Mouse (Mus musculus): ENCODE data around the gene Gm14569. TPM values are rescaled to one million over a fixed set of nuclear protein-coding genes. Genes with fewer than 3 reads are reported as not detected.
A peak's percentile ranks its signal among the peaks of the same experiment; 100 is the strongest.

The Gm14569 gene
- total and polyA plus RNA-seq, 3 experiments, result not detected

DNA sequence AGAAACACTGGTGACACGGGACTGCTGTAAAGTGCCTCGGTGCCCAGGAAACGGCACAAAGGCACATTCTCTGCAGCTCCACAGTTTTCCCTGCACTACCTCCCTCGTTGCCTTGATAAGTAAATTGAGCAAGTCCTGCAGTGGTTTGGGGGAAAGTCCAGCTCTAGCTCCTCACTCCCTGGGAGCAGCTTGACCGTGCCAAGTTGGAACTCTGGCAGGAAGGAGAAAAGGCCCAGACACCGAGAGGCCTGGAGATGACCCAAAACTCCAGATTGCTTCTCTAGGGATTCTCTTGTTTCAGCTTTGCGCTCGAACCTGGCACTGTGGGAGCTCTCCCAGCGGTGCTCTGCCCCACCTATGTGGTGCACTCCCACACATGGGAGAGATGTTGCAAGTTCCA lies 21.6 kb upstream of the Gm14569 start:
- WGBS, result 43% methylated on average over 9 of the region's 9 CpGs
- Histone ChIP-seq H3K36me3 (ENCODE audit: control insufficient read depth, insufficient read depth, low read length) (no peaks in the 10 kb centered on the region), H3K27ac (no peak overlapping the region), H3K9ac (ENCODE audit: low read depth, low read length) (no peak overlapping the region), H3K4me3 (no peak overlapping the region), H3K4me1 (ENCODE audit: control insufficient read depth, insufficient read depth, low read length) (no peaks in the 10 kb centered on the region), H3K27me3 (ENCODE audit: control insufficient read depth, insufficient read depth, low read length) (no peaks in the 10 kb centered on the region), H3K79me2 (replicated peaks; ENCODE audit: control insufficient read depth, insufficient read depth, low read length) (no peaks in the 10 kb centered on the region)
- peak in 1 of 2 experiments; percentile 12 for DNase-seq
- intact Hi-C loops (cut with DNase I), result no loop called here
- TF ChIP-seq EP300 (IDR thresholded peaks at IDR 0.05; ENCODE audit: insufficient read depth, low read depth, low read length), result no peak

- Histone ChIP-seq H3K27ac (no peak overlapping the region), H3K4me1 (ENCODE audit: control insufficient read depth, insufficient read depth, low read length) (no peaks in the 10 kb centered on the region), H3K36me3 (ENCODE audit: control insufficient read depth, insufficient read depth, low read length) (no peaks in the 10 kb centered on the region), H3K27me3 (ENCODE audit: control insufficient read depth, insufficient read depth, low read length) (no peaks in the 10 kb centered on the region), H3K79me2 (replicated peaks; ENCODE audit: control insufficient read depth, insufficient read depth, low read length) (no peaks in the 10 kb centered on the region), H3K9ac (ENCODE audit: low read depth, low read length) (no peak overlapping the region), H3K4me3 (no peak overlapping the region)
- 40% methylated on average over 6 of the region's 6 CpGs for WGBS
- no peak for DNase-seq
- TF ChIP-seq CTCF (IDR thresholded peaks at IDR 0.05) (peak; percentile 79), EP300 (IDR thresholded peaks at IDR 0.05; ENCODE audit: insufficient read depth, low read depth, low read length) (no peak)
- intact Hi-C loops (cut with DNase I), result loop anchor here (2.0 kb wide), 1 partner anchor 54 kb away; no protein-coding TSS in a partner anchor
These were observed 15.2 kb upstream of the Gm14569 start for GRCm38 (mm10) chrX:36506863-36507262.

DNA sequence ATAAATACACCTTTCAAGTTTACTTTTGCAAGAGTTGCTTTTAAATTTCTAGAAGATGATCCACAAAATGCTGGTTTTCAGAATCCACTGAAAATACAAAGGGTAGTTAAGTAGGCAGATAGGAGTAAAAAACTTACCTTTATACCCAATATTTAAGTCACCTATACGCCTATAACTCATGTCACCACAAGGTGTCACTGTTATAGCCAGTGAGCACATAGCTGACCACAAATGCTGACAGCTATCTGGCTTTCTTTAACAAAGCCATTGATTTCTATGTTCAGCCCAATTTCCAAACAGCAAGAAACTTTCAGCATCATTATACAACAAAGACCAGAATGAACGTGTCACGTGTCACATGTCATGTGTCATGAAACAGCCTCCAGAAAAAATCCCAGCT lies 2.1 kb downstream of the Gm14569 start:
- Histone ChIP-seq H3K4me3 (no peak overlapping the region), H3K79me2 (replicated peaks; ENCODE audit: control insufficient read depth, insufficient read depth, low read length) (no peaks in the 10 kb centered on the region), H3K4me1 (ENCODE audit: control insufficient read depth, insufficient read depth, low read length) (no peaks in the 10 kb centered on the region), H3K9ac (ENCODE audit: low read depth, low read length) (no peak overlapping the region), H3K27me3 (ENCODE audit: control insufficient read depth, insufficient read depth, low read length) (no peaks in the 10 kb centered on the region), H3K27ac (no peak overlapping the region), H3K36me3 (ENCODE audit: control insufficient read depth, insufficient read depth, low read length) (no peaks in the 10 kb centered on the region)
- TF ChIP-seq CTCF (IDR thresholded peaks at IDR 0.05) (peak; percentile 77), POLR2A (IDR thresholded peaks at IDR 0.05; ENCODE audit: insufficient read depth, low read depth, low read length) (no peak)
- 15% methylated on average over 3 of the region's 3 CpGs for WGBS
- intact Hi-C loops (cut with DNase I), result no loop called here
- no peak for DNase-seq

GRCm38 (mm10) chrX:36487996-36488395 lies 3.6 kb downstream of the Gm14569 start:
- Histone ChIP-seq H3K4me3 (no peak overlapping the region), H3K36me3 (ENCODE audit: control insufficient read depth, insufficient read depth, low read length) (no peaks in the 10 kb centered on the region), H3K27ac (no peak overlapping the region), H3K27me3 (ENCODE audit: control insufficient read depth, insufficient read depth, low read length) (no peaks in the 10 kb centered on the region), H3K9ac (ENCODE audit: low read depth, low read length) (no peak overlapping the region), H3K4me1 (ENCODE audit: control insufficient read depth, insufficient read depth, low read length) (no peaks in the 10 kb centered on the region), H3K79me2 (replicated peaks; ENCODE audit: control insufficient read depth, insufficient read depth, low read length) (no peaks in the 10 kb centered on the region)
- TF ChIP-seq CTCF (IDR thresholded peaks at IDR 0.05), result peak; percentile 80
- TF ChIP-seq POLR2A (IDR thresholded peaks at IDR 0.05; ENCODE audit: insufficient read depth, low read depth, low read length), result no peak
- TF ChIP-seq EP300 (IDR thresholded peaks at IDR 0.05; ENCODE audit: insufficient read depth, low read depth, low read length), result no peak
- DNase-seq, result no peak
- WGBS, result 40% methylated on average over 7 of the region's 7 CpGs
- intact Hi-C loops (cut with DNase I), result no loop called here

DNA sequence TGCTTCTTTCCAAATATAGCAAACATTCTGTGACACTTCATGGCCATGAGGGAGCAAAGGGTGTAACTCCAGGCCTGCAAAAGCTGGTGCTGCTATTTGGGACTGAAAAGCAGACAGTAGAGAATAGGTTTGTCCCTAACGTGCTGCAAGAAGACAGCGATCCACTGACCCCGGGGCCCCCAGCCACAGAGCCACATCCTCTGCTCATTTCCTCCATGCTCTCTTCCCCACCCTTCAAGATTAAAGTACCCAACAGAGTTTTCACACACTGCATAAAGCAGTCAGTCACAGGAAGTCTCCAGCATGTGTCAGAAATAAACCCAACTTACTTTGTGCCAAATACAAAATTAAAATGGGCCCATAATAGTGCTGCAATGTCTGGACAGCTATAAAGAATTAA lies 16.8 kb downstream of the Gm14569 start:
- 56% methylated on average over 3 of the region's 3 CpGs for whole genome bisulfite sequencing
- intact Hi-C loops (cut with DNase I), result no loop called here
- TF ChIP-seq EP300 (IDR thresholded peaks at IDR 0.05; ENCODE audit: insufficient read depth, low read depth, low read length), result no peak
- no peak for TF ChIP-seq POLR2A (IDR thresholded peaks at IDR 0.05; ENCODE audit: insufficient read depth, low read depth, low read length)
- TF ChIP-seq CTCF (IDR thresholded peaks at IDR 0.05), result no peak
- Histone ChIP-seq H3K4me3 (no peak overlapping the region), H3K27me3 (ENCODE audit: control insufficient read depth, insufficient read depth, low read length) (no peaks in the 10 kb centered on the region), H3K4me1 (ENCODE audit: control insufficient read depth, insufficient read depth, low read length) (no peaks in the 10 kb centered on the region), H3K9ac (ENCODE audit: low read depth, low read length) (no peak overlapping the region), H3K27ac (no peak overlapping the region), H3K36me3 (ENCODE audit: control insufficient read depth, insufficient read depth, low read length) (no peaks in the 10 kb centered on the region), H3K79me2 (replicated peaks; ENCODE audit: control insufficient read depth, insufficient read depth, low read length) (no peaks in the 10 kb centered on the region)
- no peak for DNase-seq

GRCm38 (mm10) chrX:36474103-36474751 lies 17.4 kb downstream of the Gm14569 start:
- Histone ChIP-seq H3K27ac (no peak overlapping the region), H3K27me3 (ENCODE audit: control insufficient read depth, insufficient read depth, low read length) (no peaks in the 10 kb centered on the region), H3K4me1 (ENCODE audit: control insufficient read depth, insufficient read depth, low read length) (no peaks in the 10 kb centered on the region), H3K4me3 (no peak overlapping the region), H3K9ac (ENCODE audit: low read depth, low read length) (no peak overlapping the region), H3K36me3 (ENCODE audit: control insufficient read depth, insufficient read depth, low read length) (no peaks in the 10 kb centered on the region), H3K79me2 (replicated peaks; ENCODE audit: control insufficient read depth, insufficient read depth, low read length) (no peaks in the 10 kb centered on the region)
- 49% methylated on average over 6 of the region's 6 CpGs for WGBS
- no peak for TF ChIP-seq EP300 (IDR thresholded peaks at IDR 0.05; ENCODE audit: insufficient read depth, low read depth, low read length)
- TF ChIP-seq CTCF (IDR thresholded peaks at IDR 0.05), result peak; percentile 46
- intact Hi-C loops (cut with DNase I), result no loop called here
- no peak for DNase-seq

Measured in heart, adult 2 months (tissue).